Mouse (Mus musculus) ES-Bruce4 (cell line): ENCODE measurements around the gene Orm3. TPM values are rescaled to one million over a fixed set of nuclear protein-coding genes. Genes with fewer than 3 reads are reported as not detected.

ENCODE experiments used
- H3K27ac ChIP-seq: 2 replicates; pipeline ENCODE4 v1.5.1; 2012; ENCODE audit warnings: low read length, inconsistent platforms; ENCODE audit not compliant: insufficient read depth
- H3K27me3 ChIP-seq: 2 replicates; pipeline ENCODE4 v1.6.1; 2012; ENCODE audit warnings: mild to moderate bottlenecking, low read length, inconsistent platforms; ENCODE audit not compliant: control insufficient read depth, poor library complexity, insufficient read depth, severe bottlenecking
- H3K36me3 ChIP-seq: 2 replicates; pipeline ENCODE4 v1.6.1; 2012; ENCODE audit warnings: inconsistent platforms, mild to moderate bottlenecking, low read length, moderate library complexity; ENCODE audit not compliant: control insufficient read depth, poor library complexity, insufficient read depth, severe bottlenecking
- H3K4me1 ChIP-seq: one replicate; pipeline ENCODE4 v1.8.1; 2011; ENCODE audit warnings: low read length; ENCODE audit not compliant: control insufficient read depth, insufficient read depth
- H3K4me3 ChIP-seq: 2 replicates; pipeline ENCODE4 v1.5.1; 2011; ENCODE audit warnings: low read depth, mild to moderate bottlenecking, low read length
- H3K9ac ChIP-seq: 2 replicates; pipeline ENCODE4 v1.6.1; 2012; ENCODE audit warnings: low read depth, mild to moderate bottlenecking, inconsistent platforms; ENCODE audit not compliant: poor library complexity, severe bottlenecking
- H3K9me3 ChIP-seq: replicated peaks from 2 replicates; pipeline ENCODE4 v1.6.1; 2012; ENCODE audit warnings: mild to moderate bottlenecking, low read length, inconsistent platforms; ENCODE audit not compliant: control insufficient read depth, poor library complexity, insufficient read depth, severe bottlenecking
- CTCF ChIP-seq: IDR thresholded peaks from one replicate; pipeline ENCODE4 v1.8.1; 2011; ENCODE audit warnings: low read depth, low read length
- EP300 ChIP-seq: IDR thresholded peaks from 2 replicates; pipeline ENCODE4 v1.6.1; 2011; ENCODE audit warnings: low read depth, low read length; ENCODE audit not compliant: insufficient read depth
- POLR2A ChIP-seq: IDR thresholded peaks from one replicate; pipeline ENCODE4 v1.8.1; 2011; ENCODE audit warnings: low read length; ENCODE audit not compliant: insufficient read depth
- polyA plus RNA-seq: library from polyadenylated mRNA; stranded (reverse); fragments of >200 nt; gene quantifications from 2 replicates; pipeline ENCODE4 v1.2.4, GENCODE M21; 2011; ENCODE audit warnings: low read depth; ENCODE audit not compliant: missing spikeins, insufficient read depth, insufficient read length

Orm3 gene
- polyA plus RNA-seq, 1 experiment = not detected

DNA sequence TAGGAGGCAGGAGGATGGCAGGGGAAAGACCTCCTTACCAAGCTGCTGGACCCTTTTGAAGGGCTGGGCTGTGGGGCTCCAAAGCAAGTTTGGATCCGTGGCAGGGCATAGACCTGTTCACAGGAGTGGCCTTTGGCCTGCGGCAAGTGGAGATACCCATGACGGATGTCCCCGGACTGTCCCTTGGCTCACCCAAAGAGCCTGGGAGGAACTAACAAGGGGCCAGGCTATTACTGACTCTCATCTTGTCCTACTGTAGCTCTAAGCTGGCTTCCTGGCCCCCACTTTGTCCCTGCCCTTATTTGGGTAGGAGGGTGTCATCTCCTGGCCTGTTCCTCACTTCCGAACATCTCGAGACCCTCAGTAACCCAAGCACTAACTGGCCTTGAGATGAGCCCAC lies 46.6 kb downstream of the Orm3 start:
- H3K36me3 ChIP-seq = no peaks in the 10 kb centered on the region
- TF ChIP-seq EP300 (no peak), POLR2A (no peak), CTCF (no peak)
- H3K9me3 ChIP-seq = no peaks in the 10 kb centered on the region; the same call in 1 of the 2 replicates
- H3K27me3 ChIP-seq = no peaks in the 10 kb centered on the region
- no peak overlapping the region for H3K4me3 ChIP-seq
- no peak overlapping the region for H3K9ac ChIP-seq
- H3K27ac ChIP-seq = no peak overlapping the region
- no peaks in the 10 kb centered on the region for H3K4me1 ChIP-seq

DNA sequence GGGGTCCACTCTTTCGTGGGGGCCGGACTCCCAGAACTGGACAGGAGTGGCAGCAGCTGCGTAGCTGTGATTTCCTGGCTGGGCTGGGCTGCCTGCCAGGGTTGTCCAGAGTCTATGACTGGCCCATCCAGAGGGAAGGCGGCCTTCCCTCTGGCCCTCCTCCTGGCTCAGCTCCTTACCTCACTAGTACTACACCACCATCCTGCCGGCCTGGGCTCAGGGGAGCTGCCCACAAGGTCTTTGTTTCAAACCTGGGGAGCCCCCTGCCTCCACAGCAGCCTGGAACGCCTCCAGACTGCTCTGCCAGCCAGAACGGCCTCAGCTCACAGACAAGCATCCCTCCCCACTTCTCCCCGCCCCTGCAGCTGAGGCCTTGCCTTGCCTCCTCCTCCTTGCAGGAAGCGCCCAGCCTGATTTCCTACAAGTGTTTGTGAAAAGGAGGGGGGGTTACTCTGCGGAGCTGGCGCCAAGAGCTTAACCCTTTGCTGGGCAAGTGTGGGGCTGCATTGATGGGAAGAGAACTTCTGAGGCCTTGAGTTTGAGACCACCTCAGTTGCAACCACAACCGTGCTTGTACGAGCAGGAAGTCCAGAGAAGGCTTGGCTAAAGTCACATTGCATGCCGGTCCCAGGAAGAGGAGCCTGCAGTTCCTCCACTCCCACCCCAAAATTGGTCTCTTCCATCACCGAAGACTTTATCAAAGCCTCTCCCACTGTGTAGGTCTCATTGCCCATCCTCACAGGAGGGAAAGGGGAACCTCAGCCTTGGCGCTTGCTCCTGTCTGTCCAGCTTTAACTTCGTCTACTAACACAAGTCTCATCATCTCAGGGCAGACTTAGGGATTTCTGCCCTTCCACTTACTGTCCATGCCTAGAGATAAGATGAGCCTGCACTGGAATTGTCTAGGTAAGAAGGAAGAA lies 47.3 kb downstream of the Orm3 start, which contains the start of gene Akna:
Gene Akna, minus strand, starts transcription at position 315 of the 920 bp plus-strand sequence.
- Histone ChIP-seq H3K9me3 (no peaks in the 10 kb centered on the region), H3K27me3 (no peaks in the 10 kb centered on the region), H3K27ac (no peak within 1 kb of the TSS), H3K4me3 (no peak within 1 kb of the TSS), H3K9ac (no peak within 1 kb of the TSS), H3K36me3 (no peaks in the 10 kb centered on the region), H3K4me1 (no peaks in the 10 kb centered on the region)
- TF ChIP-seq EP300 (no peak), CTCF (no peak), POLR2A (no peak)

DNA sequence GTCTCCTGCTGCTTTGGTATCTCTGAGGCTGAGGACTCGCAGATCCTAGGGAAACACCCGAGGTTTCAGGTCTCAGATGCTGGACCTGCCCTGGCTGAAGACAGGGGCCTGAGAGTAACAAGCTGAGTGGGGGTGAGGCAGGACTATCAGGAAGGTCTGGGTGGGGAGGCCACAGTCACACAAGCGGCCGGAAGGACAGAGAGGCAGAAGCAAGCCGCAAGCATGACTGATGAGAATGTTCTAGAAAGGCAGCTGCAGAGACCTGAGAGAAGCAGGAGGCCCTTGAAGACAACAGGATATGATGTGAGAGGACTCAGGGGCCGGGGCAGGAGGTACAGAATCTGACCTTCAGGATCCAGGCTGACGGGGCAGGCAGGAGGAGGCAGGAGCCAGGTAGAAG lies 48.2 kb downstream of the Orm3 start:
- TF ChIP-seq POLR2A (no peak), CTCF (no peak), EP300 (no peak)

DNA sequence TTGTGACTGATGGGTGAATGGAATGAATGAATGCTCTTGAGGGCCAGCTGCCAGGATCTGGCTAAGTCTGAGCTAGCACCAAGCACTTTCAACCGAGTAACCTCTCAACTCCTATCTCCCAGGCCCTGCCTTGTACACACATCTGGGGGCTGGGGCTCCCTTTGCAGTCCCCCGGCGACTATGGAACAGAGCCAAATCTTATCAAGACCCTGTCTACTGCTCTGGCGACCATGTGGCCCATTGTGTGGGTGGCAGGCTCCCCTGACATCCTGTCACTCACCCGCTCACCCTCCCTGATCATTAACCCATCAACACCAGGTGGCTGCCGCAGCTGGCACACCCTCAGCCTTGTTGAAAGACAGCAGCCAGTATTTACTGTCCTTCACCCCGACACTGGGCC lies 49.1 kb downstream of the Orm3 start:
- Histone ChIP-seq H3K9ac (no peak overlapping the region), H3K27ac (no peak overlapping the region)
- no peak for TF ChIP-seq EP300
- TF ChIP-seq CTCF = no peak
- TF ChIP-seq POLR2A = no peak

More for the DNA sequence above, 48.2 kb downstream of the Orm3 start:
- no peak overlapping the region for H3K27ac ChIP-seq
- H3K36me3 ChIP-seq = no peaks in the 10 kb centered on the region
- H3K4me1 ChIP-seq = no peaks in the 10 kb centered on the region
- H3K9me3 ChIP-seq = no peaks in the 10 kb centered on the region
- no peak overlapping the region for H3K9ac ChIP-seq
- H3K27me3 ChIP-seq = no peaks in the 10 kb centered on the region
- no peak overlapping the region for H3K4me3 ChIP-seq

DNA sequence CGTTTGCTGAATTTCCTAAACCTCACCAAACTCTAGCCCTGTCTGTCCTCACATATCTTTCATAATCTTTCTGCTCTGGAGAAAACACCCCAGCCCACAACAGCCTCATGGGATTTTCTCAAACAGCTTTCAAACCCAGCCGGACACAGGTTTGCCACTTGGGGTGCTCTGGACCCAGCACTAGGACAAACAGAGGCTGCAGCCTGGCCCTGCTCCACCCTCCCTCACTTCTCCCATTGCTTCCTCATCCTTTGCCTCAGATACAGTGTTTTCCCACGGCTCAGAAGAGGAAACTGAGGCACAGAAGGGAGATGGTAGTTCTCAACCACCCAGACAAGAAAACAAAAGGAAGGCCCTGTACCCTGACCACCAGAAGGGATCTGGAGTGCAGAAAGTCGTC lies 49.7 kb downstream of the Orm3 start:
- Histone ChIP-seq H3K9me3 (no peaks in the 10 kb centered on the region), H3K36me3 (no peaks in the 10 kb centered on the region), H3K4me3 (no peak overlapping the region), H3K9ac (no peak overlapping the region), H3K27me3 (no peaks in the 10 kb centered on the region), H3K27ac (no peak overlapping the region), H3K4me1 (no peaks in the 10 kb centered on the region)
- no peak for TF ChIP-seq CTCF
- no peak for TF ChIP-seq EP300
- no peak for TF ChIP-seq POLR2A

More for the DNA sequence above, 49.1 kb downstream of the Orm3 start:
- H3K9me3 ChIP-seq = no peaks in the 10 kb centered on the region
- H3K4me3 ChIP-seq = no peak overlapping the region
- H3K36me3 ChIP-seq = no peaks in the 10 kb centered on the region
- H3K27me3 ChIP-seq = no peaks in the 10 kb centered on the region
- no peaks in the 10 kb centered on the region for H3K4me1 ChIP-seq

DNA sequence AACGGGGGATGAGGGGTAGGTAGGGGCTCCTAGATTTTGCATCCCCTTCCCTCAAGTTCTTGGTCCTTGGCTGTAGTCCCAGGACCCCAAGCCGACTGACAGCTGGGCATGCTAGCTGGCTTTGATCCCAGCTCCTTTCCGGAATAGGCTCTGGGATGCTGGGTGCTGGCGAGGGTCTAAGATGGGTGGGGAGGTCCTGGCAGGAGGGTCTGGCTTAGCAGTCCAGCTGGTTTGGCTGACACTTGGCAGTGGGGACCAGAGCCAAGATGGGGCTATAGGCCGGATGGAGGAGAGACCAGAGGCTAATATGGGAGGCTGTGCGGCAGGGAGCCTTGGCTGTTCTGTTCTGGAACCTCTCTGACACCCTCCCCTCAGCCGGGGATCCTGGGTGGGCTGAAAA lies 52.3 kb downstream of the Orm3 start:
- TF ChIP-seq POLR2A (no peak), CTCF (no peak), EP300 (no peak)
- no peaks in the 10 kb centered on the region for H3K4me1 ChIP-seq

More for the DNA sequence above, 52.3 kb downstream of the Orm3 start:
- Histone ChIP-seq H3K36me3 (no peaks in the 10 kb centered on the region), H3K27ac (no peak overlapping the region), H3K9ac (no peak overlapping the region), H3K9me3 (no peaks in the 10 kb centered on the region), H3K27me3 (no peaks in the 10 kb centered on the region), H3K4me3 (no peak overlapping the region)
